8 mouse cellular contexts compared by ENCODE assay signal in the genomic region with DNA sequence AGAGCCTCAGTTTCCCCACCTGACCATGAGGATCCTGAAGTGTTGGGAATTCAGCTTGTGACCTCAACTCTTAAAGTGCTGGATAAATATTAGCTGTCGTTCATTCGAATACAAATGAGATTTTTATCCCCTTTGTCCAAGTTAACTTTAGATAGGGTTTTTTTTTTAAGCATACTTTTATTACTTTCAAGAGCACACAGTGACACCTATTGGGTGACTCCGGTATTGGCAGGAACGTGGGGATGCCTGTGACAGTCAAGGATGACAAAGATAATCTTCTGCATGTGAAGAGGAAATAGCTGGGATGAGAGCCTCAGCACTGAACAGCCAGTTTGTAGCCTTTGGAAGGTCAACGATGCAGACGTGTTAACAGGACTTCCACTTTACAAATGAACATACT.
DNase-seq lines count a peak whose midpoint lies in the region; ATAC-seq and TF ChIP-seq lines count a peak whose summit lies in the region.
"Not testable (repeated sequence)": the region's sequence is repeated elsewhere in the genome, so short reads cannot be mapped to it uniquely, and the experiment has no call there.

No protein-coding gene starts in this region.

- not testable (repeated sequence) for H3K27me3 ChIP-seq in kidney, adult 2 months (replicated peaks; ENCODE audit: control insufficient read depth, insufficient read depth, low read length); splenic B cell, adult 2 months (ENCODE audit: control insufficient read depth, insufficient read depth, low read length, poor library complexity, severe bottlenecking)

- H3K27ac ChIP-seq in gastrocnemius, adult 2 months; kidney, adult 2 months (ENCODE audit: insufficient read depth, low read depth, low read length): not testable (repeated sequence)

- TF ChIP-seq CTCF in gastrocnemius, adult 2 months (IDR thresholded peaks at IDR 0.05), result peak; percentile 71
- peak; percentile 63 for TF ChIP-seq CTCF in kidney, adult 2 months (conservative IDR thresholded peaks at IDR 0.05; ENCODE audit: insufficient read depth, insufficient read length, low read depth, low read length)

- peak; percentile 61; the same call in 1 of the 2 replicates for ATAC-seq in common myeloid progenitor, adult 5-6 weeks (replicated peaks; ENCODE audit: low read depth, poor library complexity, severe bottlenecking)

- not testable (repeated sequence) for TF ChIP-seq POLR2A in kidney, adult 2 months (IDR thresholded peaks at IDR 0.05; ENCODE audit: low read depth, low read length)

- not testable (repeated sequence) for H3K4me1 ChIP-seq in kidney, adult 2 months (ENCODE audit: control insufficient read depth, insufficient read depth, low read length)

- intact Hi-C loops in gastrocnemius, adult 2 months (cut with DNase I), result loop anchor here (1.0 to 2.0 kb wide), 2 partner anchors 202 to 326 kb away; no protein-coding TSS in a partner anchor

- whole genome bisulfite sequencing in kidney, adult 2 months, result 8% methylated on average over 6 of the region's 6 CpGs

- not testable (repeated sequence) for H3K4me3 ChIP-seq in gastrocnemius, adult 2 months; kidney, adult 2 months (ENCODE audit: insufficient read depth, low read depth, low read length)

- peak; percentile 74 for DNase-seq in 416B (ENCODE audit: low read depth)
- DNase-seq in adrenal gland, postnatal 10 days, result peak; percentile 65
- DNase-seq in gastrocnemius, adult 2 months, result peak; percentile 49
- peak; percentile 56 for DNase-seq in kidney, adult 2 months
- peak; percentile 40 to 76 for DNase-seq in left cerebral cortex, adult 8-10 months (ENCODE audit: low spot score in 2 of 2)
- DNase-seq in mesoderm, embryonic 11.5 days (ENCODE audit: low read depth, low spot score), result peak; percentile 59
- DNase-seq in splenic B cell, adult 2 months (ENCODE audit: low read depth, low spot score), result peak; percentile 22

- H3K36me3 ChIP-seq in kidney, adult 2 months (ENCODE audit: control insufficient read depth, insufficient read depth, low read length); splenic B cell, adult 2 months (ENCODE audit: control insufficient read depth, insufficient read depth, low read length, poor library complexity, severe bottlenecking): not testable (repeated sequence)

Comparison
In these comparisons a context has a peak if more than half of its experiments do, and no peak if none do; other contexts are left out.
1. DNase-seq: peak in every context shown above with its lines; median percentile 74 in 416B; 65 in adrenal gland, postnatal 10 days; 59 in mesoderm, embryonic 11.5 days; 58 in left cerebral cortex, adult 8-10 months; 56 in kidney, adult 2 months; 49 in gastrocnemius, adult 2 months; 22 in splenic B cell, adult 2 months.